Mouse (Mus musculus) myocyte (in vitro differentiated cells): ENCODE measurements at regions not wholly inside any gene's neighbourhood (a gene's known extent, or its start where the extent isn't known, plus 50 kb on each side); places are given as distances from the start of the nearest gene placed in this dataset.

Experiments used
- CEBPB ChIP-seq: IDR thresholded peaks from 2 replicates; pipeline ENCODE4 v1.6.1; 2011; ENCODE audit warnings: mild to moderate bottlenecking, moderate library complexity; ENCODE audit not compliant: poor library complexity, insufficient read depth, severe bottlenecking
- E2F4 ChIP-seq: IDR thresholded peaks from one replicate; pipeline ENCODE4 v1.6.1; 2011; ENCODE audit warnings: mild to moderate bottlenecking, control low read depth, moderate library complexity; ENCODE audit not compliant: insufficient read depth
- MAX ChIP-seq: IDR thresholded peaks from one replicate; pipeline ENCODE4 v1.6.1; 2011; ENCODE audit warnings: low read depth, mild to moderate bottlenecking, control low read depth
- MYOD1 ChIP-seq, 3 experiments: IDR thresholded peaks; one replicate each; pipeline ENCODE4 v1.6.1; 2011; ENCODE audit warnings: control low read depth in 2 of 3, low read depth in 2 of 3, mild to moderate bottlenecking in 2 of 3, moderate library complexity in 1 of 3; ENCODE audit not compliant: insufficient read length in 2 of 3, control insufficient read depth in 1 of 3
- MYOG ChIP-seq, 3 experiments: IDR thresholded peaks; one replicate each; pipeline ENCODE4 v1.6.1; 2011; ENCODE audit warnings: control low read depth in 2 of 3, low read depth in 2 of 3, mild to moderate bottlenecking in 2 of 3; ENCODE audit not compliant: insufficient read length in 2 of 3, control insufficient read depth in 1 of 3, insufficient read depth in 1 of 3
- POLR2A ChIP-seq: IDR thresholded peaks from one replicate; pipeline ENCODE4 v1.6.1; 2011; ENCODE audit warnings: low read depth, mild to moderate bottlenecking, control low read depth, moderate library complexity; ENCODE audit not compliant: insufficient read length
- REST ChIP-seq: IDR thresholded peaks from one replicate; pipeline ENCODE4 v1.6.1; 2011; ENCODE audit warnings: mild to moderate bottlenecking, control low read depth, moderate library complexity; ENCODE audit not compliant: insufficient read depth, insufficient read length
- SRF ChIP-seq: IDR thresholded peaks from one replicate; pipeline ENCODE4 v1.6.1; 2011; ENCODE audit warnings: low read depth; ENCODE audit not compliant: control insufficient read depth, insufficient read length
- TCF12 ChIP-seq: IDR thresholded peaks from one replicate; pipeline ENCODE4 v1.6.1; 2011; ENCODE audit warnings: mild to moderate bottlenecking, control low read depth; ENCODE audit not compliant: poor library complexity, insufficient read depth, severe bottlenecking
- USF1 ChIP-seq: IDR thresholded peaks from one replicate; pipeline ENCODE4 v1.6.1; 2011; ENCODE audit warnings: low read depth, mild to moderate bottlenecking, control low read depth, moderate library complexity

DNA sequence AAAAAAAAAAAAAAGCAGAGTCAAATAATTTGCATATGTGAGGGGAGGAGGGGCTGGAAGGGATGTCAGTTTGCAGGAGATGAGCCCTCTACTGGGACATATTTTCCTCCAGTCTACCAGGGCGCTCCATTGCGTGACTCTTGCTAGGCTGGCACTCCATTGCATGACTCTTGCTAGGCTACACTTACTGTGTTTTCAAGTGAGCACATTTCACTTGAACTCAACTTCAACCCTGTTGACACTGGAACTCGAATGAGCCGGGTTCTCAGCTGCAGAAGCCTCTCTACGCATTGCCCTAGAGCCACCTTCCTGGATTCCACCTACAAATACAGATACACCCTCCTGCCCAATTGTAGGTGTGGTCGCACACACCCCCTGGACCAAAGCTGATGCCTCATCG lies 131.5 kb upstream of the 3110018I06Rik start:
- no peak for TF ChIP-seq E2F4
- no peak for TF ChIP-seq MYOG (IDR thresholded peaks at IDR 0.05; ENCODE audit: control insufficient read depth in 1 of 3, insufficient read depth in 1 of 3, insufficient read length in 2 of 3, low read depth in 2 of 3)
- no peak for TF ChIP-seq POLR2A
- no peak for TF ChIP-seq USF1
- no peak for TF ChIP-seq TCF12
- no peak for TF ChIP-seq SRF
- TF ChIP-seq MAX: no peak
- TF ChIP-seq CEBPB: no peak
- TF ChIP-seq MYOD1 (IDR thresholded peaks at IDR 0.05; ENCODE audit: control insufficient read depth in 1 of 3, insufficient read length in 2 of 3, low read depth in 2 of 3): no peak
- TF ChIP-seq REST: no peak
